Mouse (Mus musculus): ENCODE data around the gene AI467606. TPM values are rescaled to one million over a fixed set of nuclear protein-coding genes. Genes with fewer than 3 reads are reported as not detected.

Gene AI467606
- total and polyA plus RNA-seq, 2 experiments = 0.28 to 1.2 TPM

DNA sequence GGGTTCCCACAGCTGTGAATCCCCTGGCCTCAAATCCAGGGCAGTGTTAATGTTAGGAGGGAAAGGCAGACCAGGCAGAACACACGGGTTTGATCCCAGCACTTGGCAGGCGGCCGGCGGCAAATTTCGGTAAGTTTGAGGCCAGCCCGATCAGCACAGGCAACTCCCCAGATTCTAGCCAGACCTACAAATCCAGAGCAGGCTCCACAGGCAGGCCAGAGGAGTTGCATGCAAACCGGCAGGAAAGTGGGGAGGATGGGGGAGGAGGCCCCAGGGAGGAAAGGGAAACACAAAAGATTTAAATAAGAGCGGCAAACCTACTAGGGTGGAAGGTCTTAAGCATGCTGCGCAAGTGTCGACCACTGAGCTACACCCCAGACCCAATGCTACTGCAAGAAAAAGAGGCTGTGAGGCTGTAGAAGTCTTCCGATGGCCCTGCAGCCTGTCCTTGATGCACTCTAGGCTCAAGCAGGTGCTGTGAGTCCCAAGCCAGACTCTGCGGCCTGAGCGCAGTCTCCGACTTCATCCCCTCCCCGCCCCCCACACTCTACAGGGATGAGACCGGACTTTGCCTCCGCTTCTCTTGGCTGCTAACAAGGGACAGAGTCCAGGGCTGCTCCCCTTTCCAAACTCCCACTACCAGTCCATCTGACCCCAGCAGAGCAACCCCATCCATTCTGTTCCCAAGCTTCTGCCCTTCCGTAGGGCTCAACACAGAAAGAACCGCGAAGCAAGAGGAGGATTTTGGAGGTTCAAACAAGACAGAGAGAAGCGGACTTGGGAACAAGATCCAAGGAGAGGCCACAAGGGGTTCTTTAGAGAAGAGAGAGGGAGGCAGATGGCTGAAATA is 30.1 kb downstream of the AI467606 start:
- Histone ChIP-seq H3K4me1 (ENCODE audit: control insufficient read depth, insufficient read depth, low read length) (peaks cover 18% of the 10 kb centered on the region), H3K36me3 (ENCODE audit: control insufficient read depth, insufficient read depth, low read length) (no peaks in the 10 kb centered on the region), H3K9ac (ENCODE audit: low read depth, low read length) (peak overlapping the region; percentile 74), H3K79me2 (ENCODE audit: control insufficient read depth, insufficient read depth, low read length) (no peaks in the 10 kb centered on the region), H3K27ac (replicated peaks; ENCODE audit: insufficient read depth, low read depth, low read length) (peak overlapping the region; percentile 99), H3K27me3 (ENCODE audit: control insufficient read depth, insufficient read depth, low read length) (no peaks in the 10 kb centered on the region), H3K4me3 (ENCODE audit: insufficient read depth, low read depth, low read length) (peak overlapping the region; percentile 51)
- TF ChIP-seq CTCF (IDR thresholded peaks at IDR 0.05; ENCODE audit: low read depth, low read length) (no peak), POLR2A (IDR thresholded peaks at IDR 0.05; ENCODE audit: extremely low read depth, insufficient read depth, low read length) (peak; percentile 62)
- DNase-seq (ENCODE audit: extremely low read depth, low read depth, low spot score) = peak; percentile 92
- 10% methylated on average over 21 of the region's 21 CpGs for WGBS

DNA sequence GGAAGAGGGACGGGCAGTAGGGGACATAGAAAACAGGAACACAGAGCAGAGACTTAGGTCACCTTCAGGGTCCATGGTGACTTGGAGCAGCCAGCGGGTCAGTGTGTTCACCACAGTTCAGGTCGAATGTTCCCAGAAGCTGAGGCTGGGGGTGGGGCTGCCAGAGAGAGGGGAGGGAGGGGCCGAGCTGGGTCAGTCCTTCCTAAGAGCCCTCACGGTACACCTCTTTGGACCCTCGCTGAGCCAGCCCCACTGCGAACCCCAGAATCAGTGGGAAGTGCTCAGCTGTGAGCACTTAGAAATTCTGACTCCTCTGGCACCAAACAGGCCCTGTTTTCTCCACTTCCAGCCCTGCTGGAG is 30.7 kb downstream of the AI467606 start, which contains the start of gene Qprt:
TSS of gene Qprt (minus strand) at position 316 of the 360 bp plus-strand sequence.
- Histone ChIP-seq H3K27me3 (ENCODE audit: control insufficient read depth, insufficient read depth, low read length) (no peaks in the 10 kb centered on the region), H3K27ac (replicated peaks; ENCODE audit: insufficient read depth, low read depth, low read length) (peak within 1 kb of the TSS; percentile 99)

DNA sequence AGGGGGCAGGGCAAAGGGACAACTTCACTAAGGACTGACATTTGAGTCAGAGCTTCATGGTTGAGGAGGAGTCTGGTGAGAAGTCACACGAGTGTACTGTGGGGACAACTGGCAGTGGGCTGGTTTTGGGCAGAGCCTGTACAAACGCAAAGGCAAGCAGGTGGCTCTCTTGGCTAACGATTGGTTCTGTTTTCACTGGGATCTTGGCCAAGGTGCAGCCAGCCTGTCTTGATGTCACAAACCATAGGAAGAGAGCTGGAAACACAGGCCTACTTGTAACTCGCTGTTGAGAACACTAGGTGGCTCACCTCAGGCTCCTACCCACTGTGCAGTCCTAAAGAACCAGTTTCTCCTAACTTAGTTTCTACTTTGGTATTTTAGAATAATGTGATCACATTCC is 38.5 kb downstream of the AI467606 start:
- Histone ChIP-seq H3K36me3 (ENCODE audit: control insufficient read depth, insufficient read depth, low read length) (no peaks in the 10 kb centered on the region), H3K4me1 (ENCODE audit: control insufficient read depth, insufficient read depth, low read length) (peaks cover 3% of the 10 kb centered on the region; the same call in 1 of the 2 replicates), H3K4me3 (ENCODE audit: insufficient read depth, low read depth, low read length) (no peak overlapping the region), H3K79me2 (ENCODE audit: control insufficient read depth, insufficient read depth, low read length) (no peaks in the 10 kb centered on the region), H3K27ac (replicated peaks; ENCODE audit: insufficient read depth, low read depth, low read length) (no peak overlapping the region), H3K27me3 (ENCODE audit: control insufficient read depth, insufficient read depth, low read length) (no peaks in the 10 kb centered on the region), H3K9ac (ENCODE audit: low read depth, low read length) (no peak overlapping the region)
- WGBS = 5% methylated on average over 4 of the region's 4 CpGs
- TF ChIP-seq CTCF (IDR thresholded peaks at IDR 0.05; ENCODE audit: low read depth, low read length) = peak; percentile 64
- TF ChIP-seq POLR2A (IDR thresholded peaks at IDR 0.05; ENCODE audit: extremely low read depth, insufficient read depth, low read length) = no peak
- peak; percentile 78 for DNase-seq (ENCODE audit: extremely low read depth, low read depth, low spot score)

More for the DNA sequence above, 30.7 kb downstream of the AI467606 start, which contains the start of gene Qprt:
- peaks cover 18% of the 10 kb centered on the region for H3K4me1 ChIP-seq (ENCODE audit: control insufficient read depth, insufficient read depth, low read length)
- 7% methylated on average over 7 of the region's 7 CpGs for WGBS
- no peaks in the 10 kb centered on the region for H3K36me3 ChIP-seq (ENCODE audit: control insufficient read depth, insufficient read depth, low read length)
- DNase-seq (ENCODE audit: extremely low read depth, low read depth, low spot score) = peak; percentile 83
- no peak for TF ChIP-seq POLR2A (IDR thresholded peaks at IDR 0.05; ENCODE audit: extremely low read depth, insufficient read depth, low read length)
- TF ChIP-seq CTCF (IDR thresholded peaks at IDR 0.05; ENCODE audit: low read depth, low read length) = no peak
- H3K9ac ChIP-seq (ENCODE audit: low read depth, low read length) = peak within 1 kb of the TSS; percentile 74
- no peaks in the 10 kb centered on the region for H3K79me2 ChIP-seq (ENCODE audit: control insufficient read depth, insufficient read depth, low read length)
- peak within 1 kb of the TSS; percentile 51 for H3K4me3 ChIP-seq (ENCODE audit: insufficient read depth, low read depth, low read length)

DNA sequence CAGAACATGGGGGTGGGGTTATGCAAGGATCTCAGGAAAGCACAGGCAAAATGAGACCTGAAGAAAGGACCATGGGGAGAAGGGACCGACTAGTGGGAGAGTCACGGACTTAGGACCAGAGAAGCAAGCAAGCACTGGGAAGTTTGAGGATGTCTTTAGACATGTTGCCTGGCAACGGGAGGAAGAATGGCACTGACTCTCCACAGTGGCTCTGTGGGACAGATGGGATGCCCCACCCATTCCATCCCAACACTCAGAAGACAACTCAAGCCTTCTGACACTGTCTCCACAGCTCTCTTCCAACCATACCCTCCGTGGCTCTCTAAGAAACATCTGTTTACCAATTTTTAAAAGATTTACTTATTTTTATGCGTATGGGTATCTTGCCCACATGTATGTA is 42.0 kb downstream of the AI467606 start:
- Histone ChIP-seq H3K36me3 (ENCODE audit: control insufficient read depth, insufficient read depth, low read length) (no peaks in the 10 kb centered on the region), H3K27ac (replicated peaks; ENCODE audit: insufficient read depth, low read depth, low read length) (no peak overlapping the region), H3K9ac (ENCODE audit: low read depth, low read length) (no peak overlapping the region), H3K4me1 (ENCODE audit: control insufficient read depth, insufficient read depth, low read length) (peaks cover 3% of the 10 kb centered on the region; the same call in 1 of the 2 replicates), H3K27me3 (ENCODE audit: control insufficient read depth, insufficient read depth, low read length) (no peaks in the 10 kb centered on the region), H3K79me2 (ENCODE audit: control insufficient read depth, insufficient read depth, low read length) (no peaks in the 10 kb centered on the region), H3K4me3 (ENCODE audit: insufficient read depth, low read depth, low read length) (no peak overlapping the region)
- no peak for TF ChIP-seq POLR2A (IDR thresholded peaks at IDR 0.05; ENCODE audit: extremely low read depth, insufficient read depth, low read length)
- TF ChIP-seq CTCF (IDR thresholded peaks at IDR 0.05; ENCODE audit: low read depth, low read length) = no peak
- WGBS = 75% methylated on average over 5 of the region's 5 CpGs
- no peak for DNase-seq (ENCODE audit: extremely low read depth, low read depth, low spot score)

DNA sequence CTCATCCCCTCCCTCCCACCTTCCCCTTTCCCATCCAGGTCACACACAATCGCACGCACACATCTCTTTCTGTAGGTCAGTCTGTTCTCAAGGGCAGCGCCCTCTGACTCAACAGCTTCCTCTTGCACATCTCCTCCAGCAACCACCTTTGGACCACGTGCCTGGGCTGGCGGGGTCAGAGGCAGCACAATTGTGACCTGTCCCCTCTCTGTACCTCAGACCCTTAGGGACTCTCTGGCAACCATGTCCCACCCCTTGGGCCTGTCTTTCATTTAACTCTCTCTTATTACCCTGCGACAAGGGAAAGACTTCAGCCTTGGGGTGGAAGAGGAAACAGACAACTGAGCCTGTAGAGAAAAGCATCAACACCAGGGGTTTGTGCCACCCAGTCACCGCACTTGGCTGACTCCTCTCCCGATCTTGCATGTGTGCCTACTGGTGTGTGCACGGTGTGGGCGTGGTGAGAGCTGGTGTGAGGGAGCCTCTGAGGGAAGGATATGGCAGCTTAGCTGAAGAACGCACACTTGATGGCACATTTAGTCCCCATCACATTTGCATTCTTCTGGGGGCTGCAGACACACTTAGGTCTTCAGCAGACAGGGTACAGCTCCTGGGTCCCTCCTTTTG is 43.8 kb downstream of the AI467606 start:
- 72% methylated on average over 11 of the region's 11 CpGs for WGBS
- Histone ChIP-seq H3K27me3 (ENCODE audit: control insufficient read depth, insufficient read depth, low read length) (no peaks in the 10 kb centered on the region), H3K79me2 (ENCODE audit: control insufficient read depth, insufficient read depth, low read length) (no peaks in the 10 kb centered on the region), H3K27ac (replicated peaks; ENCODE audit: insufficient read depth, low read depth, low read length) (no peak overlapping the region), H3K4me1 (ENCODE audit: control insufficient read depth, insufficient read depth, low read length) (no peaks in the 10 kb centered on the region), H3K9ac (ENCODE audit: low read depth, low read length) (no peak overlapping the region), H3K36me3 (ENCODE audit: control insufficient read depth, insufficient read depth, low read length) (no peaks in the 10 kb centered on the region), H3K4me3 (ENCODE audit: insufficient read depth, low read depth, low read length) (no peak overlapping the region)
- TF ChIP-seq POLR2A (IDR thresholded peaks at IDR 0.05; ENCODE audit: extremely low read depth, insufficient read depth, low read length) (no peak), CTCF (IDR thresholded peaks at IDR 0.05; ENCODE audit: low read depth, low read length) (no peak)
- DNase-seq (ENCODE audit: extremely low read depth, low read depth, low spot score) = no peak

Measured in liver, adult 2 months (tissue).